9 mouse cellular contexts compared by ENCODE assay signal in the genomic region with DNA sequence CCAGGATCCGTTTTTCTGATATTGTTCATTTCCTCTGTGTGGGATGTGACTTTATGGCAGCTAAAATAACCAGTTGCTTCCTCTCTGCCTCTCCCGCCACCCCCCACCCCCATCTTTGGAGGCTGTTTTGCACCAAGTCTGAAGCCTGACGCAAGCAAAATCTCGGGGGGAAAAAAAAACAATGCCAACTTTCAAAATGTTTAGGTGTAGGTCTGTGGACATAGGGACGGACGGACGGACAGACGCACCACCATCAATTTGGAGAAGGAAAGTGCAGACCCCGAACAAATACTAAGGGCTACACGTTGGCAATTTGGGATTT. TPM values are rescaled to one million over a fixed set of nuclear protein-coding genes. Genes with fewer than 3 reads are reported as not detected.
DNase-seq lines count a peak whose midpoint lies in the region; ATAC-seq and TF ChIP-seq lines count a peak whose summit lies in the region.
"Had no signal": no experiment of that assay in that cellular context is flagged by ENCODE, and none has a peak within 500 bp of the region (broad histone marks: within the 10 kb centered on the region; RNA-seq: fewer than 3 reads in every experiment).

No protein-coding gene starts in this region.

- no peak for TF ChIP-seq POLR2A in limb, embryonic 14.5 days (IDR thresholded peaks at IDR 0.05; ENCODE audit: borderline replicate concordance, extremely low read depth, insufficient read depth, insufficient read length)

- H3K9ac ChIP-seq in midbrain, embryonic 15.5 days = no peak overlapping the region
- no peak overlapping the region for H3K9ac ChIP-seq in limb, embryonic 14.5 days (ENCODE audit: low read depth, low read length, severe bottlenecking)
- no peak overlapping the region for H3K9ac ChIP-seq in stomach, embryonic 16.5 days (ENCODE audit: low read length)

- intact Hi-C loops in gastrocnemius, adult 2 months (cut with DNase I) = no loop called here

- ATAC-seq in midbrain, embryonic 15.5 days (replicated peaks) = no peak
- no peak for ATAC-seq in limb, embryonic 14.5 days (ENCODE audit: low FRiP score, low read depth)
- ATAC-seq in stomach, embryonic 16.5 days (ENCODE audit: insufficient read depth, low FRiP score) = no peak

- peaks cover 18% of the 10 kb centered on the region for H3K4me1 ChIP-seq in midbrain, embryonic 10.5 days
- H3K4me1 ChIP-seq in midbrain, embryonic 15.5 days = peaks cover 16% of the 10 kb centered on the region
- H3K4me1 ChIP-seq in limb, embryonic 14.5 days (ENCODE audit: control insufficient read depth, insufficient read depth, low read length) = peaks cover 4% of the 10 kb centered on the region
- H3K4me1 ChIP-seq in stomach, embryonic 16.5 days (ENCODE audit: control insufficient read depth, insufficient read depth, low read length) = peaks cover 12% of the 10 kb centered on the region

- no peaks in the 10 kb centered on the region for H3K36me3 ChIP-seq in midbrain, embryonic 10.5 days
- no peaks in the 10 kb centered on the region for H3K36me3 ChIP-seq in midbrain, embryonic 15.5 days (replicated peaks)
- H3K36me3 ChIP-seq in limb, embryonic 14.5 days (ENCODE audit: control insufficient read depth, insufficient read depth, low read length) = no peaks in the 10 kb centered on the region
- H3K36me3 ChIP-seq in stomach, embryonic 16.5 days (ENCODE audit: control insufficient read depth, insufficient read depth, low read length) = no peaks in the 10 kb centered on the region
- H3K36me3 ChIP-seq: embryonic facial prominence, embryonic 12.5 days had no signal

- peak; percentile 16 for DNase-seq in gastrocnemius, adult 2 months
- DNase-seq in gastrocnemius, adult 18-20 months (ENCODE audit: low spot score) = no peak
- DNase-seq in midbrain, embryonic 10.5 days (ENCODE audit: low spot score) = no peak
- no peak for DNase-seq in limb, embryonic 14.5 days (ENCODE audit: low spot score)
- no peak for DNase-seq in layer of hippocampus, postnatal 36 days
- no peak for DNase-seq in cerebellum, adult 18-20 months

- H3K27ac ChIP-seq in gastrocnemius, adult 2 months = peak overlapping the region; percentile 83
- no peak overlapping the region for H3K27ac ChIP-seq in midbrain, embryonic 10.5 days (replicated peaks)
- no peak overlapping the region for H3K27ac ChIP-seq in midbrain, embryonic 15.5 days
- H3K27ac ChIP-seq in limb, embryonic 14.5 days (replicated peaks; ENCODE audit: low read depth, low read length) = no peak overlapping the region
- H3K27ac ChIP-seq in stomach, embryonic 16.5 days (ENCODE audit: low read length) = peak overlapping the region; percentile 81; the same call in 1 of the 2 replicates

- no peaks in the 10 kb centered on the region for H3K9me3 ChIP-seq in midbrain, embryonic 10.5 days (replicated peaks)
- no peaks in the 10 kb centered on the region for H3K9me3 ChIP-seq in midbrain, embryonic 15.5 days
- H3K9me3 ChIP-seq in limb, embryonic 14.5 days (ENCODE audit: control insufficient read depth, low read length) = no peaks in the 10 kb centered on the region
- H3K9me3 ChIP-seq in stomach, embryonic 16.5 days (replicated peaks; ENCODE audit: control insufficient read depth, low read length) = 0 out of 2 replicates have a peak, but pooled peaks cover 3% of the 10 kb centered on the region
- H3K9me3 ChIP-seq: embryonic facial prominence, embryonic 12.5 days had no signal

- 4% methylated on average over 10 of the region's 10 CpGs for WGBS in midbrain, embryonic 10.5 days
- 8% methylated on average over 10 of the region's 10 CpGs for WGBS in midbrain, embryonic 15.5 days
- WGBS in limb, embryonic 14.5 days = 6% methylated on average over 10 of the region's 10 CpGs
- 12% methylated on average over 10 of the region's 10 CpGs for WGBS in stomach, embryonic 16.5 days

- peak overlapping the region; percentile 74 for H3K4me3 ChIP-seq in gastrocnemius, adult 2 months
- peak overlapping the region; percentile 50; the same call in 1 of the 2 replicates for H3K4me3 ChIP-seq in midbrain, embryonic 10.5 days
- no peak overlapping the region; the same call in 1 of the 2 replicates for H3K4me3 ChIP-seq in midbrain, embryonic 15.5 days
- H3K4me3 ChIP-seq in limb, embryonic 14.5 days (replicated peaks; ENCODE audit: low read length) = 0 out of 2 replicates have a peak overlapping the region, but pooled peaks have one; percentile 5
- peak overlapping the region; percentile 66 for H3K4me3 ChIP-seq in stomach, embryonic 16.5 days (replicated peaks; ENCODE audit: low read length)

- peaks cover 100% of the 10 kb centered on the region for H3K27me3 ChIP-seq in midbrain, embryonic 10.5 days (ENCODE audit: low read depth, poor library complexity, severe bottlenecking)
- H3K27me3 ChIP-seq in midbrain, embryonic 15.5 days (replicated peaks) = peaks cover 76% of the 10 kb centered on the region
- peaks cover 79% of the 10 kb centered on the region for H3K27me3 ChIP-seq in limb, embryonic 14.5 days (ENCODE audit: control insufficient read depth, insufficient read depth, low read length)
- H3K27me3 ChIP-seq in stomach, embryonic 16.5 days (ENCODE audit: control insufficient read depth, insufficient read depth, low read length) = peaks cover 52% of the 10 kb centered on the region

- no peak overlapping the region for H3K4me2 ChIP-seq in midbrain, embryonic 15.5 days
- H3K4me2 ChIP-seq in limb, embryonic 14.5 days (replicated peaks; ENCODE audit: low read depth, low read length, severe bottlenecking) = peak overlapping the region; percentile 1; the same call in 1 of the 2 replicates
- peak overlapping the region; percentile 85 for H3K4me2 ChIP-seq in stomach, embryonic 16.5 days (ENCODE audit: low read depth, low read length)

- TF ChIP-seq CTCF in gastrocnemius, adult 2 months (IDR thresholded peaks at IDR 0.05) = no peak

RNA-seq across cellular contexts. Expression of a gene that starts 1.2 kb away (rescaled TPM):
- 1 to 10 TPM in 1 of 2 experiments, under 1 TPM in 1; 0.84 to 1.3 TPM for total RNA-seq in gastrocnemius, adult 2 months (2021)
- total RNA-seq in gastrocnemius, adult 18-20 months (2021) = under 1 TPM; 0.21 to 0.78 TPM
- 5.4 and 6.9 TPM in 2 replicates for polyA plus RNA-seq in midbrain, embryonic 10.5 days (2016; fragmentation: Nextera tagmentation; extraction: Ambion mirVana)
- polyA plus RNA-seq in midbrain, embryonic 15.5 days (2015; fragmentation: Nextera tagmentation; extraction: Ambion mirVana) = 5.1 and 5.2 TPM in 2 replicates
- 4.5 and 5.2 TPM in 2 replicates for polyA plus RNA-seq in limb, embryonic 14.5 days (2012; rRNA removed)
- polyA plus RNA-seq in limb, embryonic 14.5 days (2014; fragmentation: Nextera tagmentation; extraction: Ambion mirVana) = 7.7 and 8.0 TPM in 2 replicates
- 14.8 and 15.9 TPM in 2 replicates for polyA plus RNA-seq in stomach, embryonic 16.5 days (2015; fragmentation: Nextera tagmentation; extraction: Ambion mirVana)
- total RNA-seq in layer of hippocampus, postnatal 36 days (2021) = 1 to 10 TPM; 1.1 to 1.2 TPM

RNA-seq across cellular contexts. Expression of a gene that starts 59.6 kb away (rescaled TPM):
- under 1 TPM; 0.15 to 0.20 TPM for total RNA-seq in gastrocnemius, adult 2 months (2021)
- total RNA-seq in gastrocnemius, adult 18-20 months (2021) = under 1 TPM; 0.18 to 0.19 TPM
- 92.7 and 92.9 TPM in 2 replicates for polyA plus RNA-seq in midbrain, embryonic 10.5 days (2016; fragmentation: Nextera tagmentation; extraction: Ambion mirVana)
- 8.4 and 11.3 TPM in 2 replicates for polyA plus RNA-seq in midbrain, embryonic 15.5 days (2015; fragmentation: Nextera tagmentation; extraction: Ambion mirVana)
- polyA plus RNA-seq in limb, embryonic 14.5 days (2012; rRNA removed) = 39.8 and 46.7 TPM in 2 replicates
- polyA plus RNA-seq in limb, embryonic 14.5 days (2014; fragmentation: Nextera tagmentation; extraction: Ambion mirVana) = 47.1 and 51.3 TPM in 2 replicates
- polyA plus RNA-seq in stomach, embryonic 16.5 days (2015; fragmentation: Nextera tagmentation; extraction: Ambion mirVana) = 46.4 and 50.2 TPM in 2 replicates
- 1 to 10 TPM; 1.3 to 1.4 TPM for total RNA-seq in layer of hippocampus, postnatal 36 days (2021)

Comparison
In these comparisons a context has a peak if more than half of its experiments do, and no peak if none do; other contexts are left out.
1. H3K27ac ChIP-seq: peak in gastrocnemius, adult 2 months (single experiment) and stomach, embryonic 16.5 days (single experiment); none in midbrain, embryonic 10.5 days (single experiment), midbrain, embryonic 15.5 days (single experiment) and limb, embryonic 14.5 days (single experiment).